Mouse (Mus musculus) stomach, postnatal 0 days (tissue): ENCODE results near the gene Olfr1425.

Experiments used
- CTCF ChIP-seq: IDR thresholded peaks from 2 replicates; pipeline ENCODE4 v1.5.1; 2016; ENCODE audit warnings: antibody characterized with exemption, low read depth, mild to moderate bottlenecking, moderate library complexity
- EP300 ChIP-seq: optimal IDR thresholded peaks from 2 replicates; pipeline ENCODE3; 2016; ENCODE audit warnings: antibody characterized with exemption

DNA sequence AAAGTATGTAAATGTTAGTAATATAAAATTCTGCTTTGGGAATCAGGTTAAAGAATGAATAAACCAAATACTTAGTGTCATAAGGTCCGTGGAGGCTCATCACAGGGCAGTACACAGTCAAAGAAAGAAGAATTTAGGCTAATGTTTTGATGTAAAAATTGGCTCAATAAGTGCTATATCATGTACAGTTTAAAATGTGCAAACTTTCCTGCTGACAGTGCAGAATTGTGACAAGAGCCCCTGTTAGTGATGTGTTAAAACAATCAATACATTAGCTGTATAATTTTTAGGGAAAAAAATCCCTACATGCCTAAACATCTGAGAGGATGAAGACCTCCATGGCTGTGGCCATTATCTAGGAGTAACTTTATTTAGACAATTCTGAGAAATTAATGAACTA, 36.3 kb upstream of the Olfr1425 start:
- no peak for TF ChIP-seq CTCF
- no peak for TF ChIP-seq EP300
